Mouse (Mus musculus): ENCODE measurements around the gene Pgrmc1.

DNA sequence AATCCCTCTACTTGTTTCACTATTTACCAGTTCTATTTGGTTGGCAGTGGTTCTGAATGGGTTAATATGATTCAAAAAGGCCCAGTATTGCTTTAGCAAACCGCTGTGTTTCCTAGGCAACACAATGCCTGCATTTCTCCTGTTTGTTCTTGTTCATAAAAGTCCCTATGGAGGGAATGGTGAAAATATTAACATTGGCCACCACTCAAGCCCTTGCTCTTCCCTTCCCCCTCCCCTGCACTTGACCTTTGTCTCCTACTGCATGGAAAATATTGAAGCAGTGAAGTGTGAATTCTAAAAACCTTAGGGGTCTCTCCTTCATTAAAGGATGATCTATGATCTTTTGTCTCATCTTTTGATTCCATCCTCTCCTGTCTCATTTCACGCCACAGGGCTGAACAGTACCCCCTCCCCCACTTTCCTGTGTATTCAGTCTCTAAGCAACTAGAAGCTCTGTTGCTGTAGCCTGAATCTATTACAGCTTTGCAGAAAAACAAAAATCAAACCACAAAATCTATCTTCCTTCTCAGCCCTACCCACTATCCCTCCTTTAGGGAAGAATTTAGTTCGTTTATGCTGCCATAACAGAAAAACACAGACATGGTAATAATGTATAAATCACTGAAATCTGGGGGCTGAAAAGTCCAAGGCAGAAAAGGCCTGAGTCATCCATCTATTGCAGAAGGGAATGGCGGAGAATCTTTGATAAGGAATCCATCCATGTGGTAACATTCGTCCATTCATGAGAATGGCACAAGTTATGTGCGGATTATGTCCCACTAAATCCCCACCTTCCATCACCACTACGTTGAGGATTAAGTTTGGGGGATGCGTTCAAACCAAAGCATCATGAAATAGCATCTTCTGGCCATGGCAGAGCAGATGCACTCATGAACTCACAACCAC lies 10.4 kb upstream of the Pgrmc1 start:
- TF ChIP-seq CTCF (IDR thresholded peaks at IDR 0.05; ENCODE audit: borderline replicate concordance, insufficient read depth, low read length) (no peak), POLR2A (IDR thresholded peaks at IDR 0.05; ENCODE audit: low read depth, low read length) (no peak)
